10 mouse cellular contexts compared by ENCODE assay signal in genomic region chr6:41563104-41563951, GRCm38 (mm10). TPM values are rescaled to one million over a fixed set of nuclear protein-coding genes. Genes with fewer than 3 reads are reported as not detected.
A peak's percentile ranks its signal among the peaks of the same experiment; 100 is the strongest.
DNase-seq lines count a peak whose midpoint lies in the region; ATAC-seq and TF ChIP-seq lines count a peak whose summit lies in the region.
"Not testable (repeated sequence)": the region's sequence is repeated elsewhere in the genome, so short reads cannot be mapped to it uniquely, and the experiment has no call there.
"Had no signal": no experiment of that assay in that cellular context is flagged by ENCODE, and none has a peak within 500 bp of the region (broad histone marks: within the 10 kb centered on the region; RNA-seq: fewer than 3 reads in every experiment).

No protein-coding gene starts in this region.

- peak; percentile 56 for DNase-seq in CD4-positive, CD25-positive, alpha-beta regulatory T cell, adult 2 months (ENCODE audit: low read depth, low spot score)
- DNase-seq in embryonic facial prominence, embryonic 11.5 days (ENCODE audit: low spot score), result peak; percentile 34
- DNase-seq in forebrain, embryonic 14.5 days (ENCODE audit: low spot score), result peak; percentile 53
- peak; percentile 59 for DNase-seq in midbrain, embryonic 14.5 days

- not testable (repeated sequence) for H3K27ac ChIP-seq in embryonic facial prominence, embryonic 11.5 days (replicated peaks; ENCODE audit: low read depth, low read length); forebrain, embryonic 14.5 days (ENCODE audit: low read depth, low read length); heart, embryonic 16.5 days (ENCODE audit: low read length); intestine, embryonic 16.5 days (ENCODE audit: low read length); liver, embryonic 15.5 days (replicated peaks); midbrain, embryonic 14.5 days (replicated peaks; ENCODE audit: low read depth, low read length); olfactory bulb, adult 2 months (ENCODE audit: insufficient read depth, low read depth, low read length)

- not testable (repeated sequence) for H3K4me1 ChIP-seq in embryonic facial prominence, embryonic 11.5 days (ENCODE audit: control insufficient read depth, insufficient read depth, low read length); forebrain, embryonic 14.5 days (ENCODE audit: control insufficient read depth, insufficient read depth, low read length); heart, embryonic 16.5 days (ENCODE audit: control insufficient read depth, insufficient read depth, low read length); intestine, embryonic 16.5 days (ENCODE audit: control insufficient read depth, insufficient read depth, low read length); liver, embryonic 15.5 days (replicated peaks); midbrain, embryonic 14.5 days (ENCODE audit: control insufficient read depth, insufficient read depth, low read length); olfactory bulb, adult 2 months (ENCODE audit: control insufficient read depth, insufficient read depth, low read length)

- not testable (repeated sequence) for H3K4me2 ChIP-seq in embryonic facial prominence, embryonic 11.5 days (ENCODE audit: low read depth, low read length); heart, embryonic 16.5 days (ENCODE audit: low read depth, low read length)
- H3K4me2 ChIP-seq in forebrain, embryonic 14.5 days (ENCODE audit: low read length), result peak overlapping the region; percentile 28; the same call in 1 of the 2 replicates
- 0 out of 2 replicates have a peak overlapping the region, but pooled peaks have one; percentile 3 for H3K4me2 ChIP-seq in intestine, embryonic 16.5 days (ENCODE audit: low read depth, low read length)
- H3K4me2 ChIP-seq in liver, embryonic 15.5 days, result peak overlapping the region; percentile 23; the same call in 1 of the 2 replicates
- peak overlapping the region; percentile 48 for H3K4me2 ChIP-seq in midbrain, embryonic 14.5 days (ENCODE audit: low read length)

- not testable (repeated sequence) for H3K36me3 ChIP-seq in embryonic facial prominence, embryonic 11.5 days (replicated peaks; ENCODE audit: control insufficient read depth, insufficient read depth, low read depth, low read length); forebrain, embryonic 14.5 days (ENCODE audit: control insufficient read depth, insufficient read depth, low read length); heart, embryonic 16.5 days (ENCODE audit: control insufficient read depth, insufficient read depth); intestine, embryonic 16.5 days (ENCODE audit: control insufficient read depth, insufficient read depth, low read length); liver, embryonic 15.5 days (replicated peaks); midbrain, embryonic 14.5 days (ENCODE audit: control insufficient read depth, insufficient read depth, low read length)

- not testable (repeated sequence) for H3K9me3 ChIP-seq in embryonic facial prominence, embryonic 11.5 days (replicated peaks; ENCODE audit: control insufficient read depth, low read length); forebrain, embryonic 14.5 days (replicated peaks; ENCODE audit: control insufficient read depth, low read length); heart, embryonic 16.5 days (replicated peaks; ENCODE audit: control insufficient read depth, low read length); intestine, embryonic 16.5 days (ENCODE audit: control insufficient read depth, low read length); liver, embryonic 15.5 days (replicated peaks); midbrain, embryonic 14.5 days (ENCODE audit: control insufficient read depth, low read length)

- TF ChIP-seq POLR2A in olfactory bulb, adult 2 months (IDR thresholded peaks at IDR 0.05; ENCODE audit: insufficient read depth, low read depth, low read length), result not testable (repeated sequence)

- 0 out of 2 replicates have a peak, but pooled peaks have one; percentile 62 for ATAC-seq in embryonic facial prominence, embryonic 11.5 days (replicated peaks; ENCODE audit: insufficient number of reproducible peaks, low FRiP score, low TSS enrichment, low read depth)
- ATAC-seq in forebrain, embryonic 14.5 days, result peak; percentile 69; the same call in 1 of the 2 replicates
- ATAC-seq in heart, embryonic 16.5 days (replicated peaks; ENCODE audit: extremely low read depth, insufficient read depth, low FRiP score); intestine, embryonic 16.5 days; liver, embryonic 15.5 days (ENCODE audit: insufficient read depth): not testable (repeated sequence)
- ATAC-seq in midbrain, embryonic 14.5 days (ENCODE audit: low FRiP score, low TSS enrichment), result peak; percentile 55; the same call in 1 of the 2 replicates

- not testable (repeated sequence) for TF ChIP-seq CTCF in olfactory bulb, adult 2 months (IDR thresholded peaks at IDR 0.05; ENCODE audit: insufficient read depth, low read depth, low read length)

- H3K9ac ChIP-seq in embryonic facial prominence, embryonic 11.5 days (replicated peaks; ENCODE audit: low read length); forebrain, embryonic 14.5 days (ENCODE audit: low read length); heart, embryonic 16.5 days (ENCODE audit: low read length); intestine, embryonic 16.5 days (ENCODE audit: low read depth, low read length); liver, embryonic 15.5 days; midbrain, embryonic 14.5 days (replicated peaks; ENCODE audit: low read length): not testable (repeated sequence)

- H3K4me3 ChIP-seq in embryonic facial prominence, embryonic 11.5 days (ENCODE audit: low read depth, low read length), result 0 out of 2 replicates have a peak overlapping the region, but pooled peaks have one; percentile 5
- peak overlapping the region; percentile 10; the same call in 1 of the 2 replicates for H3K4me3 ChIP-seq in forebrain, embryonic 14.5 days (ENCODE audit: low read depth, low read length)
- 0 out of 2 replicates have a peak overlapping the region, but pooled peaks have one; percentile 11 for H3K4me3 ChIP-seq in heart, embryonic 16.5 days (ENCODE audit: low read length)
- not testable (repeated sequence) for H3K4me3 ChIP-seq in intestine, embryonic 16.5 days (ENCODE audit: low read length)
- H3K4me3 ChIP-seq in liver, embryonic 15.5 days (replicated peaks), result peak overlapping the region; percentile 41
- peak overlapping the region; percentile 26 for H3K4me3 ChIP-seq in midbrain, embryonic 14.5 days (replicated peaks; ENCODE audit: low read depth, low read length)
- H3K4me3 ChIP-seq in olfactory bulb, adult 2 months (ENCODE audit: insufficient read depth, low read depth, low read length), result peak overlapping the region; percentile 18

- 57% methylated on average over 4 of the region's 23 CpGs for WGBS in embryonic facial prominence, embryonic 11.5 days
- WGBS in forebrain, embryonic 14.5 days, result 44% methylated on average over 4 of the region's 23 CpGs
- 46% methylated on average over 4 of the region's 23 CpGs for WGBS in heart, embryonic 16.5 days
- WGBS in intestine, embryonic 16.5 days, result 55% methylated on average over 4 of the region's 23 CpGs
- WGBS in liver, embryonic 15.5 days (ENCODE audit: insufficient replicate concordance), result 57% methylated on average over 6 of the region's 23 CpGs
- 55% methylated on average over 4 of the region's 23 CpGs for WGBS in midbrain, embryonic 14.5 days
- 59% methylated on average over 5 of the region's 23 CpGs for WGBS in olfactory bulb, adult 2 months

- not testable (repeated sequence) for H3K27me3 ChIP-seq in embryonic facial prominence, embryonic 11.5 days (ENCODE audit: control insufficient read depth, insufficient read depth, low read length); forebrain, embryonic 14.5 days (replicated peaks; ENCODE audit: control insufficient read depth, insufficient read depth, low read length); heart, embryonic 16.5 days (ENCODE audit: control insufficient read depth, insufficient read depth, low read length); intestine, embryonic 16.5 days (replicated peaks; ENCODE audit: control insufficient read depth, insufficient read depth, low read length); liver, embryonic 15.5 days; midbrain, embryonic 14.5 days (ENCODE audit: control insufficient read depth, insufficient read depth, low read length)

RNA-seq across cellular contexts. Expression of gene Prss2, which starts 41.7 kb away (rescaled TPM):
- polyA plus RNA-seq in embryonic facial prominence, embryonic 11.5 days (2014; fragmentation: Nextera tagmentation; extraction: Ambion mirVana), result not detected in 2 replicates
- polyA plus RNA-seq in forebrain, embryonic 14.5 days (2014; fragmentation: Nextera tagmentation; extraction: Ambion mirVana), result not detected in 2 replicates
- polyA plus RNA-seq in heart, embryonic 16.5 days (2015; fragmentation: Nextera tagmentation; extraction: Ambion mirVana), result 0.30 TPM in 1 of 2 replicates, not detected in the other
- polyA plus RNA-seq in intestine, embryonic 16.5 days (2015; fragmentation: Nextera tagmentation; extraction: Ambion mirVana), result 141 and 217 TPM in 2 replicates
- 0.22 and 1.1 TPM in 2 replicates for polyA plus RNA-seq in liver, embryonic 15.5 days (2015; fragmentation: Nextera tagmentation; extraction: Ambion mirVana)
- not detected in 2 replicates for polyA plus RNA-seq in midbrain, embryonic 14.5 days (2014; fragmentation: Nextera tagmentation; extraction: Ambion mirVana)
- not detected in 2 replicates for polyA plus RNA-seq in olfactory bulb, adult 2 months (2012; ENCODE audit: insufficient read depth, insufficient read length, low replicate concordance, missing spikeins)
- polyA plus RNA-seq: erythroblast, embryonic 14.5 days; limb, embryonic 11.5 days had no signal

RNA-seq across cellular contexts. Expression of gene Ephb6, which starts 42.0 kb away (rescaled TPM):
- 10.0 and 11.7 TPM in 2 replicates for polyA plus RNA-seq in embryonic facial prominence, embryonic 11.5 days (2014; fragmentation: Nextera tagmentation; extraction: Ambion mirVana)
- 20.2 and 24.7 TPM in 2 replicates for polyA plus RNA-seq in forebrain, embryonic 14.5 days (2014; fragmentation: Nextera tagmentation; extraction: Ambion mirVana)
- polyA plus RNA-seq in heart, embryonic 16.5 days (2015; fragmentation: Nextera tagmentation; extraction: Ambion mirVana), result 5.4 and 6.5 TPM in 2 replicates
- polyA plus RNA-seq in intestine, embryonic 16.5 days (2015; fragmentation: Nextera tagmentation; extraction: Ambion mirVana), result 6.6 and 7.4 TPM in 2 replicates
- polyA plus RNA-seq in liver, embryonic 15.5 days (2015; fragmentation: Nextera tagmentation; extraction: Ambion mirVana), result 0.48 and 0.59 TPM in 2 replicates
- 36.3 and 38.5 TPM in 2 replicates for polyA plus RNA-seq in midbrain, embryonic 14.5 days (2014; fragmentation: Nextera tagmentation; extraction: Ambion mirVana)
- not detected in 2 replicates for polyA plus RNA-seq in olfactory bulb, adult 2 months (2012; ENCODE audit: insufficient read depth, insufficient read length, low replicate concordance, missing spikeins)

Comparison
In these comparisons a context has a peak if more than half of its experiments do, and no peak if none do; other contexts are left out.
1. RNA of gene Prss2, which starts 41.7 kb away (polyA plus RNA-seq): 141 to 217 TPM in intestine, embryonic 16.5 days; 0.30 TPM in heart, embryonic 16.5 days, 0.22 to 1.1 TPM in liver, embryonic 15.5 days, not detected in embryonic facial prominence, embryonic 11.5 days, not detected in forebrain, embryonic 14.5 days, not detected in midbrain, embryonic 14.5 days and not detected in olfactory bulb, adult 2 months; every median in the first group is over 10 times any median in the second.
2. Peak in every context shown above with its lines, with median percentiles within 50 percentile points of each other: DNase-seq.